Mouse (Mus musculus): ENCODE results near the gene Arntl2. TPM values are rescaled to one million over a fixed set of nuclear protein-coding genes. Genes with fewer than 3 reads are reported as not detected.
A peak's percentile ranks its signal among the peaks of the same experiment; 100 is the strongest.

Gene Arntl2
- under 1 TPM; 0.50 to 0.99 TPM for total RNA-seq (2021)
- long read RNA-seq, experiment 1: 0 reads
- long read RNA-seq, experiment 2: 0 reads

DNA sequence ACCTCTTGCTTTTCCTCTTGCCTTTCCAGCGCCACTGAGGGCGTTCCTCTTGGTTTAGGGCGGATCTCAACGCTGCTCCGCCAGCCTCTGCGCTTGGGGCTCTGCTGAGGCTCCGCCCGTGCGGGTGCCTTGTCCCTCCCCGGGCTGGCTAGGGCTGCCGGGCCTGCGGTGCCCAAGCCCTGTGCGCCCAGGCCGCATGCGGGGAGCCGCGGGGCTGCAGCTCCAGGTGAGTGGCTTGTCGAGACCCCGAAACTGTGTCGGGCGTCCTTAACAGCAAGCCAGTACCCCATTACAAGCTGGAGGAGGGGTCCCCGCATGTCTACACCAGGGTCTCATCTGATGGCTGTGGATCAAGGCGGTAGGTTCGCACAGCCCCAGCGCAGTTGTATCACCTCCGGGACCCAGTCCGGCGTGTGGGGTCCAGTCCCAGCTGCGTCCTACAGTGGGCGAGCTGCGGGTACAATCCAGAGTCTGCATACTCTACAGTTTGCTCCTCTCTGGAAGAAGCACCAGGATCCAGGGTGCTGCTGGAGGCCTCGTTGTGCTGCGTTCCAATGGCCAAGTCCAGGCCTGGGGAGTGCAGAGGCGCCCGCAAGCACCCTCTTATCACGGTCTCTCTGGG is at the start of gene Arntl2:
Arntl2 (plus strand) TSS at position 132 of the 622 bp plus-strand sequence.
- DNase-seq: peak; percentile 89
- H3K27ac ChIP-seq: peak within 1 kb of the TSS; percentile 79
- no peak for TF ChIP-seq CTCF (IDR thresholded peaks at IDR 0.05)
- peak within 1 kb of the TSS; percentile 84 for H3K4me3 ChIP-seq
- intact Hi-C loops (cut with DNase I): no loop called here

- Histone ChIP-seq H3K4me3 (no peak overlapping the region), H3K27ac (peak overlapping the region; percentile 64)
- no peak for TF ChIP-seq CTCF (IDR thresholded peaks at IDR 0.05)
- intact Hi-C loops (cut with DNase I): no loop called here
- DNase-seq: no peak
These were observed 49.3 kb upstream of the Arntl2 start for GRCm38 (mm10) chr6:146746577-146746976.

GRCm38 (mm10) chr6:146747057-146747456 is 48.8 kb upstream of the Arntl2 start:
- intact Hi-C loops (cut with DNase I): no loop called here
- Histone ChIP-seq H3K4me3 (no peak overlapping the region), H3K27ac (peak overlapping the region; percentile 64)
- DNase-seq: no peak
- no peak for TF ChIP-seq CTCF (IDR thresholded peaks at IDR 0.05)

- Histone ChIP-seq H3K27ac (peak overlapping the region; percentile 20; the same call in 1 of the 2 replicates), H3K4me3 (no peak overlapping the region)
- TF ChIP-seq CTCF (IDR thresholded peaks at IDR 0.05): no peak
- intact Hi-C loops (cut with DNase I): no loop called here
- DNase-seq: no peak
These were observed 47.6 kb upstream of the Arntl2 start for GRCm38 (mm10) chr6:146748271-146748670.

- intact Hi-C loops (cut with DNase I): no loop called here
- DNase-seq: no peak
- H3K27ac ChIP-seq: no peak overlapping the region
- TF ChIP-seq CTCF (IDR thresholded peaks at IDR 0.05): no peak
- H3K4me3 ChIP-seq: no peak overlapping the region
These were observed 44.2 kb upstream of the Arntl2 start for GRCm38 (mm10) chr6:146751671-146752070.

- Histone ChIP-seq H3K27ac (no peak overlapping the region), H3K4me3 (no peak overlapping the region)
- no peak for DNase-seq
- intact Hi-C loops (cut with DNase I): no loop called here
- no peak for TF ChIP-seq CTCF (IDR thresholded peaks at IDR 0.05)
These were observed 43.7 kb upstream of the Arntl2 start for GRCm38 (mm10) chr6:146752178-146752577.

DNA sequence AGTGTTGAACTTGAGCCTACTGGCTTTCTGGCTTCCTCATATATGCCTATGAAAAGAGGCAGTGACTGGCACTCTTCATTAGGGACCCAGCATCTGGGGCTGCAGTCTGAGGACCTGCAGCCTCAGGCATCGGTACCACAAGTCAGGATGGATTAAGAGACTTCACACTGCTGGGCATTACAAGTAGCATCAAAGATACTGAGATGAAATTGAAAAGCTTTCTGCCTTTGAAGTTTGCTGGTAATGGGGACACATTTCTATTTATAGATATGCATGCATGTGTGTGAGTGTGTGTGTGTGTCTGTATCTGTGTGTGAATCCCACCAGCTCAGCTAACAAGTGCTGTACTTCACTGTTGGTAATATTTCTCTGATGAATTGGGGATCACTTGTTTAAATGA is 43.2 kb upstream of the Arntl2 start:
- no peak overlapping the region for H3K4me3 ChIP-seq
- no peak overlapping the region for H3K27ac ChIP-seq
- no peak for TF ChIP-seq CTCF (IDR thresholded peaks at IDR 0.05)
- no peak for DNase-seq
- intact Hi-C loops (cut with DNase I): no loop called here

DNA sequence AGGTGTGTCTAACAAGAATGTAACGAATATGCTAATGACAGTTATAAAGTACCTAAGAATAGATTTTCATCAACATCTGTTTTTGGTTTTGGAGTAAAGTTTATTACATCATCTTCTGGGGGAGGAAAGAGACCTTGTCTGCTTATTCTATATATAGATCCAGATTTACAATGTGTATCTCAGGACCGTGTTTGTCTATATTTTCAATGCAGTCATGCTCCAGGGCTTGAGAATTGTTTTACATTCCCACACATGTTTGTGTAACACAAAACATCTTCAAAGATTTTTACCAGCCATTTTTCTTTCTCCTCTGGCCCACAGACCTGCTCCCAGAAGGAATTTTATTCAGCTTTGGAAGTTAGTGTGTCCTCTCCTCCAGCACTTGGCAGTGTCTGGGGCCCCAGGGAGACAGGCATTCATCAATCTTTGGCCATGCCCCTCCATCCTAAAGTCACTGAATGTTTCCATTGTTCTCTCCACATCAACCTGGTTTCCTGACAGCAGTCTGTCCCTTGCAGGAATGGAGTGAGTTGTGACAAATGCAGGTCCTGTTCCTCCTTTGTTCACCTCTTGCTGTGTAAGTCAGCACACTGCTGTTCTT is 42.2 kb upstream of the Arntl2 start:
- DNase-seq: no peak
- TF ChIP-seq CTCF (IDR thresholded peaks at IDR 0.05): no peak
- intact Hi-C loops (cut with DNase I): no loop called here
- Histone ChIP-seq H3K4me3 (no peak overlapping the region), H3K27ac (0 out of 2 replicates have a peak overlapping the region, but pooled peaks have one; percentile 0)

GRCm38 (mm10) chr6:146755136-146755535 is 40.7 kb upstream of the Arntl2 start:
- intact Hi-C loops (cut with DNase I): no loop called here
- no peak overlapping the region for H3K4me3 ChIP-seq

DNA sequence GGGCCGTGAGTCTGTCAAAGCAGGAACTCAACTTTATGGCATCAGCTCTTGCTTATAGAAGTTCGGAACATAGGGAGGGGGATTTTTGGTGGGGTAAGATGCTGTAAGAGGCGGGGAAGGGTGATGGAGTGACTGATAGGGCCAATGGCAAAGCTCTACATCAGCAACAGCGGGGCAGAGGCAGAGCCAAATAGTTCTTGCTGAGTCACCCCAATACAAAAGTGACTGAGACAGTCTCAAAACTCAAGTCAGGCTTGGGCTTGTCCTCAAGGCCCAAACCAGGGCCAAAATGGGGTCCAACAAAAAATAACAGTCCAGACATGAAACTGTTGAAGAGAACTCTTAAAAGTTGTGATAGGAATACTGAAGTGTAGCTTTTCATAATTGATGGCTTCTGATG is 40.2 kb upstream of the Arntl2 start:
- intact Hi-C loops (cut with DNase I): no loop called here

More at GRCm38 (mm10) chr6:146755136-146755535, 40.7 kb upstream of the Arntl2 start:
- no peak overlapping the region for H3K27ac ChIP-seq
- no peak for DNase-seq
- no peak for TF ChIP-seq CTCF (IDR thresholded peaks at IDR 0.05)

GRCm38 (mm10) chr6:146759027-146759426 is 36.8 kb upstream of the Arntl2 start:
- H3K27ac ChIP-seq: no peak overlapping the region
- intact Hi-C loops (cut with DNase I): no loop called here
- TF ChIP-seq CTCF (IDR thresholded peaks at IDR 0.05): no peak
- H3K4me3 ChIP-seq: no peak overlapping the region
- no peak for DNase-seq

More for the DNA sequence above, 40.2 kb upstream of the Arntl2 start:
- Histone ChIP-seq H3K27ac (no peak overlapping the region), H3K4me3 (no peak overlapping the region)
- TF ChIP-seq CTCF (IDR thresholded peaks at IDR 0.05): no peak
- DNase-seq: no peak

DNA sequence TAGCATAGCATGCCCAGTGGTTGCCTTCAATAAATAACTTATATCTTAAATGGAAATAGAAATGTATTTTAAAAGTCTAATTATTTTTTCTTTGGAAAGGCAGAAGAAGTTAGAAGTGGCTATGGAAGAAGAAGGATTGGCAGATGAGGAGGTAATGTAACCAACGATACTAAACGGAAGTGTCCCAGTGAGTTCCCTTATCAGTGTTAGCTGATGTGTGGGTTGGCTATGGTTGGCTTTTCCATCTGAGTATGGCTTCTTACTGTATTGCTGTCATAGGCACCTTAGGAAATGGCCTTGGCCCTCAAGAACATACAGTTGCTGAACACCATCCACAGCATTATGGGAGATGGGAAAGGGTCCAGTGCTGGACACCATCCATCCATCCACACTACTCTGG is 35.8 kb upstream of the Arntl2 start:
- Histone ChIP-seq H3K27ac (no peak overlapping the region), H3K4me3 (no peak overlapping the region)
- no peak for TF ChIP-seq CTCF (IDR thresholded peaks at IDR 0.05)
- DNase-seq: no peak
- intact Hi-C loops (cut with DNase I): loop anchor here (5.0 kb wide), 1 partner anchor 33 kb away; no protein-coding TSS in a partner anchor

GRCm38 (mm10) chr6:146760736-146761135 is 35.1 kb upstream of the Arntl2 start:
- Histone ChIP-seq H3K4me3 (no peak overlapping the region), H3K27ac (no peak overlapping the region)
- DNase-seq: no peak
- intact Hi-C loops (cut with DNase I): loop anchor here (5.0 kb wide), 1 partner anchor 33 kb away; no protein-coding TSS in a partner anchor
- TF ChIP-seq CTCF (IDR thresholded peaks at IDR 0.05): 0 out of 2 replicates have a peak, but pooled peaks have one; percentile 5
